Mouse (Mus musculus): ENCODE data around the gene Afg1l. TPM values are rescaled to one million over a fixed set of nuclear protein-coding genes. Genes with fewer than 3 reads are reported as not detected.

Gene Afg1l
- polyA plus RNA-seq, 1 experiment from 2014 or later = 2.9 TPM

GRCm38 (mm10) chr10:42264195-42264594 is 214.2 kb downstream of the Afg1l start:
- no peaks in the 10 kb centered on the region for H3K27me3 ChIP-seq (ENCODE audit: control insufficient read depth, insufficient read depth, low read depth, low read length)
- no peak for ATAC-seq (ENCODE audit: low read depth)
- H3K4me2 ChIP-seq (ENCODE audit: low read depth, low read length) = peak overlapping the region; percentile 60
- H3K4me1 ChIP-seq (ENCODE audit: control insufficient read depth, low read depth, low read length) = peaks cover 94% of the 10 kb centered on the region
- H3K4me3 ChIP-seq (ENCODE audit: low read depth, low read length) = peak overlapping the region; percentile 42
- H3K27ac ChIP-seq (ENCODE audit: low read length) = peak overlapping the region; percentile 98
- peaks cover 67% of the 10 kb centered on the region for H3K36me3 ChIP-seq (ENCODE audit: control insufficient read depth, insufficient read depth)
- peak overlapping the region; percentile 47 for H3K9ac ChIP-seq (ENCODE audit: low read depth, low read length)
- WGBS (ENCODE audit: insufficient replicate concordance) = 69% methylated on average over 5 of the region's 5 CpGs
- peaks cover 16% of the 10 kb centered on the region for H3K9me3 ChIP-seq (replicated peaks; ENCODE audit: control insufficient read depth, low read length)

GRCm38 (mm10) chr10:42263701-42264100 is 214.7 kb downstream of the Afg1l start:
- H3K27me3 ChIP-seq (ENCODE audit: control insufficient read depth, insufficient read depth, low read depth, low read length) = no peaks in the 10 kb centered on the region
- ATAC-seq (ENCODE audit: low read depth) = no peak
- peak overlapping the region; percentile 47 for H3K9ac ChIP-seq (ENCODE audit: low read depth, low read length)
- H3K4me3 ChIP-seq (ENCODE audit: low read depth, low read length) = no peak overlapping the region
- peaks cover 94% of the 10 kb centered on the region for H3K4me1 ChIP-seq (ENCODE audit: control insufficient read depth, low read depth, low read length)
- peaks cover 67% of the 10 kb centered on the region for H3K36me3 ChIP-seq (ENCODE audit: control insufficient read depth, insufficient read depth)
- peak overlapping the region; percentile 98 for H3K27ac ChIP-seq (ENCODE audit: low read length)
- H3K4me2 ChIP-seq (ENCODE audit: low read depth, low read length) = peak overlapping the region; percentile 60
- H3K9me3 ChIP-seq (replicated peaks; ENCODE audit: control insufficient read depth, low read length) = peaks cover 16% of the 10 kb centered on the region
- WGBS (ENCODE audit: insufficient replicate concordance) = 76% methylated on average over 8 of the region's 8 CpGs

Other genes with a start within 250 kb of the Afg1l start
- gene Foxo3, start 201.8 kb downstream of the Afg1l start, polyA plus RNA-seq (2015; fragmentation: Nextera tagmentation; extraction: Ambion mirVana) = 12.7 and 13.7 TPM in 2 replicates
- gene Snx3, start 23.5 kb upstream of the Afg1l start, polyA plus RNA-seq (2015; fragmentation: Nextera tagmentation; extraction: Ambion mirVana) = 249 TPM in 2 replicates
- gene Nr2e1, start 105.1 kb upstream of the Afg1l start, polyA plus RNA-seq (2015; fragmentation: Nextera tagmentation; extraction: Ambion mirVana) = not detected in 2 replicates
- gene Ostm1, start 105.3 kb upstream of the Afg1l start, polyA plus RNA-seq (2015; fragmentation: Nextera tagmentation; extraction: Ambion mirVana) = 10.5 and 11.0 TPM in 2 replicates

All from liver, embryonic 16.5 days (tissue).